Mouse (Mus musculus) gastrocnemius, adult 8-10 months (tissue): ENCODE data around the gene Ankrd55. TPM values are rescaled to one million over a fixed set of nuclear protein-coding genes. Genes with fewer than 3 reads are reported as not detected.

ENCODE experiments used
- total RNA-seq, 4 experiments: library from RNA; stranded (reverse); gene quantifications; 2 replicates each; pipeline ENCODE4 v1.2.4; 2022

Gene Ankrd55
- total RNA-seq, 4 experiments from 2014 or later, result 0.11 TPM; not detected in 3

Other genes with a start within 250 kb of the Ankrd55 start
- gene Il6st, start 175.6 kb downstream of the Ankrd55 start, total RNA-seq, result 100 to 1,000 TPM; 158 to 222 (median 193) TPM